Mouse (Mus musculus) thymus, adult 2 months (tissue): ENCODE data around the gene Cflar.
"Not testable (repeated sequence)": the region's sequence is repeated elsewhere in the genome, so short reads cannot be mapped to it uniquely, and the experiment has no call there.

ENCODE experiments used
- CTCF ChIP-seq: fragments of 200-500 bp; IDR thresholded peaks from 2 replicates; pipeline ENCODE4 v1.5.1; 2012; ENCODE audit warnings: mild to moderate bottlenecking, control low read depth, low read length, moderate library complexity, borderline replicate concordance; ENCODE audit not compliant: control insufficient read depth, poor library complexity, insufficient read depth; ENCODE audit errors: extremely low read depth
- POLR2A ChIP-seq: fragments of 200-500 bp; IDR thresholded peaks from 2 replicates; pipeline ENCODE4 v1.6.1; 2012; ENCODE audit warnings: mild to moderate bottlenecking, low read length, control low read depth, moderate library complexity; ENCODE audit not compliant: control insufficient read depth, poor library complexity, insufficient read depth; ENCODE audit errors: extremely low read depth

DNA sequence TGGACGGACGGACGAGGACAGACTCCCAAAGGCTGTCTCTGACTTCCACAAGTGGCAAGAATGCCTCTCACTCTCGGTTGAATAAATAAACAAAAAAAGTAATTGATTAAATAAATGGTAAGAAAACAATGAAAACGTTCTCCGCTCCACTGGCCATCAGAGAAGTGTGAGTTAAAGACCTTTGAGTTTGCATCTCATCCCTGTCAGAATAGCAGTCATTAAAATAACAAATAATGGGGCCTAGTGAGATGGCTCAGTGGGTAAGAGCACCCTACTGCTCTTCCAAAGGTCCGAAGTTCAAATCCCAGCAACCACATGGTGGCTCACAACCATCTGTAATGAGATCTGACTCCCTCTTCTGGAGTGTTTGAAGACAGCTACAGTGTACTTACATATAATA lies 89.3 kb downstream of the Cflar start:
- TF ChIP-seq CTCF, POLR2A: not testable (repeated sequence)
